Mouse (Mus musculus): ENCODE data around the gene Neurl1b.

DNA sequence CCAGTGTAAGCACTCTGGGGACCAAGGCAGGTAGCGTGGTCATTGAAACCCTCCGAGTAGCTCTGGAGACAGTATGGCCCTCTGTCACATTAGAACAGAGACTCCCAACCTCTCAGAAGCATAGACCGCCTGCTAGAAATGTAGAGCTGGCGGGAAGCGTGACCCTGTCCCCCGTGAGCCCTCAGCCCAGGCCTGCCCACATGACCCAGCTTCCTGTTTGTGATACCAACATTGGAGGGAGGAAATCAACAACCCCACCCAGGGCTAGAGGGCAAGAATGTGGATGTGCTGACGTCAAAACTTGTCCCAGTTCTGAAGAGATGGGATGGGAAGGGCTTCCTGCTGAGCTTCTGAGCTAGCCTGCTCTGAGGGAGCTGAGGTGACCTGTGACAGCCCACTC is 50.3 kb downstream of the Neurl1b start:
- TF ChIP-seq EP300 (IDR thresholded peaks at IDR 0.05; ENCODE audit: low read depth in 1 of 2, low read length in 2 of 2) (no peak), CTCF (IDR thresholded peaks at IDR 0.05 in 2 of 3, conservative IDR thresholded peaks at IDR 0.05 in 1 of 3; ENCODE audit: control insufficient read depth in 1 of 3, insufficient read depth in 1 of 3, low read depth in 2 of 3, low read length in 3 of 3, poor library complexity in 1 of 3, severe bottlenecking in 1 of 3) (no peak), MAZ (IDR thresholded peaks at IDR 0.05; ENCODE audit: low read depth, low read length) (no peak), USF1 (IDR thresholded peaks at IDR 0.05; ENCODE audit: low read depth, low read length) (no peak), MAFK (IDR thresholded peaks at IDR 0.05; ENCODE audit: borderline replicate concordance, low read depth, low read length) (no peak), TBP (IDR thresholded peaks at IDR 0.05; ENCODE audit: low read depth, low read length) (no peak), GATA1 (IDR thresholded peaks at IDR 0.05; ENCODE audit: low read depth, low read length) (no peak), UBTF (IDR thresholded peaks at IDR 0.05; ENCODE audit: borderline replicate concordance, insufficient read depth, low read depth, low read length) (no peak), GABPA (IDR thresholded peaks at IDR 0.05; ENCODE audit: low read depth, low read length) (no peak), RCOR1 (IDR thresholded peaks at IDR 0.05; ENCODE audit: low read depth, low read length) (no peak), E2F4 (IDR thresholded peaks at IDR 0.05; ENCODE audit: borderline replicate concordance, low read depth, low read length) (no peak)
